Mouse (Mus musculus) C2C12 (cell line): ENCODE results near the gene Frmd4a. TPM values are rescaled to one million over a fixed set of nuclear protein-coding genes. Genes with fewer than 3 reads are reported as not detected.
A peak's percentile ranks its signal among the peaks of the same experiment; 100 is the strongest.

ENCODE experiments used
- H3K27me3 ChIP-seq: one replicate; pipeline ENCODE4 v1.6.1; 2011; ENCODE audit not compliant: control insufficient read depth, insufficient read depth, insufficient read length
- H3K36me3 ChIP-seq: one replicate; pipeline ENCODE4 v1.6.1; 2011; ENCODE audit not compliant: control insufficient read depth, insufficient read depth
- H3K4me3 ChIP-seq: one replicate; pipeline ENCODE4 v1.5.1; 2011; ENCODE audit warnings: mild to moderate bottlenecking, control low read depth; ENCODE audit not compliant: poor library complexity, insufficient read depth, severe bottlenecking
- H3K79me2 ChIP-seq: one replicate; pipeline ENCODE4 v1.6.1; 2011; ENCODE audit not compliant: control insufficient read depth, insufficient read depth
- H3K79me3 ChIP-seq: one replicate; pipeline ENCODE4 v1.6.1; 2011; ENCODE audit warnings: low read depth, control low read depth
- H3ac ChIP-seq: one replicate; pipeline ENCODE3; 2011; ENCODE audit warnings: low read depth; ENCODE audit not compliant: control insufficient read depth, insufficient read length
- CEBPB ChIP-seq: IDR thresholded peaks from one replicate; pipeline ENCODE4 v1.6.1; 2011; ENCODE audit warnings: low read depth, mild to moderate bottlenecking, control low read depth, moderate library complexity
- CTCF ChIP-seq: IDR thresholded peaks from one replicate; pipeline ENCODE4 v1.5.1; 2011; ENCODE audit not compliant: control insufficient read depth, insufficient read depth, insufficient read length
- FOSL1 ChIP-seq: IDR thresholded peaks from one replicate; pipeline ENCODE4 v1.8.0; 2011; ENCODE audit warnings: mild to moderate bottlenecking, low read length; ENCODE audit not compliant: poor library complexity, insufficient read depth, severe bottlenecking
- MAX ChIP-seq: IDR thresholded peaks from one replicate; pipeline ENCODE4 v1.6.1; 2011; ENCODE audit warnings: mild to moderate bottlenecking, control low read depth
- MYOD1 ChIP-seq: IDR thresholded peaks from one replicate; pipeline ENCODE4 v1.6.1; 2011; ENCODE audit warnings: low read depth; ENCODE audit not compliant: control insufficient read depth, insufficient read length
- MYOG ChIP-seq: IDR thresholded peaks from one replicate; pipeline ENCODE4 v1.6.1; 2011; ENCODE audit not compliant: control insufficient read depth, insufficient read length; ENCODE audit errors: extremely low read depth
- USF1 ChIP-seq: IDR thresholded peaks from one replicate; pipeline ENCODE4 v1.6.1; 2011; ENCODE audit warnings: low read depth, mild to moderate bottlenecking, control low read depth, moderate library complexity
- polyA plus RNA-seq: library from polyadenylated mRNA; unstranded; fragments of >200 nt; fragmentation: generic; extraction: Trizol; gene quantifications from one replicate; pipeline ENCODE4 v1.2.1, GENCODE M21; 2012; ENCODE audit warnings: missing spikeins

Frmd4a gene
- polyA plus RNA-seq, 1 experiment: 32.7 TPM

GRCm38 (mm10) chr2:4562373-4562772 is 544.9 kb downstream of the Frmd4a start:
- peak overlapping the region; percentile 46 for H3K4me3 ChIP-seq
- H3K27me3 ChIP-seq: no peaks in the 10 kb centered on the region
- peaks cover 87% of the 10 kb centered on the region for H3K79me2 ChIP-seq
- no peak overlapping the region for H3ac ChIP-seq
- H3K36me3 ChIP-seq: peaks cover 57% of the 10 kb centered on the region
- no peak for TF ChIP-seq MAX
- TF ChIP-seq CTCF: no peak
- peaks cover 59% of the 10 kb centered on the region for H3K79me3 ChIP-seq

GRCm38 (mm10) chr2:4562826-4563225 is 545.3 kb downstream of the Frmd4a start:
- Histone ChIP-seq H3K36me3 (peaks cover 62% of the 10 kb centered on the region), H3K27me3 (no peaks in the 10 kb centered on the region), H3K79me3 (peaks cover 59% of the 10 kb centered on the region), H3ac (no peak overlapping the region), H3K79me2 (peaks cover 92% of the 10 kb centered on the region), H3K4me3 (no peak overlapping the region)
- no peak for TF ChIP-seq USF1

- peaks cover 95% of the 10 kb centered on the region for H3K79me2 ChIP-seq
- peaks cover 59% of the 10 kb centered on the region for H3K79me3 ChIP-seq
- no peaks in the 10 kb centered on the region for H3K27me3 ChIP-seq
- TF ChIP-seq CEBPB: no peak
- TF ChIP-seq USF1: no peak
- TF ChIP-seq CTCF: no peak
- no peak for TF ChIP-seq MYOG
- no peak for TF ChIP-seq FOSL1
- no peak for TF ChIP-seq MAX
- TF ChIP-seq MYOD1: no peak
- peaks cover 66% of the 10 kb centered on the region for H3K36me3 ChIP-seq
- no peak overlapping the region for H3K4me3 ChIP-seq
- H3ac ChIP-seq: no peak overlapping the region
Measured at GRCm38 (mm10) chr2:4563322-4563721, 545.8 kb downstream of the Frmd4a start.

GRCm38 (mm10) chr2:4566260-4566955 is 548.9 kb downstream of the Frmd4a start:
- Histone ChIP-seq H3K79me2 (peaks cover 100% of the 10 kb centered on the region), H3K36me3 (peaks cover 96% of the 10 kb centered on the region), H3ac (no peak overlapping the region), H3K4me3 (no peak overlapping the region), H3K79me3 (peaks cover 49% of the 10 kb centered on the region), H3K27me3 (no peaks in the 10 kb centered on the region)
- TF ChIP-seq FOSL1: no peak
- no peak for TF ChIP-seq MAX
- TF ChIP-seq CTCF: no peak
- TF ChIP-seq MYOD1: no peak
- no peak for TF ChIP-seq USF1
- TF ChIP-seq MYOG: no peak
- no peak for TF ChIP-seq CEBPB

- Histone ChIP-seq H3K36me3 (peaks cover 95% of the 10 kb centered on the region), H3K4me3 (no peak overlapping the region), H3K27me3 (no peaks in the 10 kb centered on the region), H3K79me2 (peaks cover 100% of the 10 kb centered on the region), H3ac (no peak overlapping the region), H3K79me3 (peaks cover 45% of the 10 kb centered on the region)
- no peak for TF ChIP-seq FOSL1
- no peak for TF ChIP-seq CTCF
- no peak for TF ChIP-seq MYOD1
- TF ChIP-seq CEBPB: no peak
- TF ChIP-seq USF1: no peak
Measured at GRCm38 (mm10) chr2:4566956-4567680, 549.6 kb downstream of the Frmd4a start.

DNA sequence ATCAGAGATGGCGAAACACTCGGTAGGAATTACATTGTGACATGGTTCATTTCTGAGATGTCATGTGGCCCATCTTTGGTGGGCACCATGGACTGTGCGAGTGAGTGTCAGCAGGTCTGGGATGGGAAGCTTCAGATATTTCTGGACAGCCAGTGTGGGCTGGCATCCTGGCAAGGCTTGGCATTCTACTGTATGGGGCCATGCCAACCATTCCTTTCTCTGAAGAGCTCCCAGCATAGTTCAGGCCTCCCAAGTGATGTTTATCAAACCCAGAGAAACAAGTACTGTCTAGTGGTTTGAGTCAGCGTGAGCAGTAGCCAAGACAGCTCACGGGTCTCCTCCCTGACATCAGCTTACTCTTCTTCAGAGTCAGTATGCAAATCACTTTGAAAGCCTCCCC is 551.5 kb downstream of the Frmd4a start:
- no peak overlapping the region for H3K4me3 ChIP-seq
- peaks cover 27% of the 10 kb centered on the region for H3K79me3 ChIP-seq
- H3K36me3 ChIP-seq: peaks cover 95% of the 10 kb centered on the region
- H3K79me2 ChIP-seq: peaks cover 84% of the 10 kb centered on the region
- no peaks in the 10 kb centered on the region for H3K27me3 ChIP-seq
- no peak for TF ChIP-seq MYOD1
- no peak for TF ChIP-seq MAX
- TF ChIP-seq CEBPB: no peak
- TF ChIP-seq CTCF: no peak
- TF ChIP-seq USF1: no peak
- TF ChIP-seq MYOG: no peak
- TF ChIP-seq FOSL1: no peak
- H3ac ChIP-seq: no peak overlapping the region
